Mouse (Mus musculus) olfactory bulb, adult 2 months (tissue): Measurements from ENCODE around the gene Cdk5. TPM values are rescaled to one million over a fixed set of nuclear protein-coding genes. Genes with fewer than 3 reads are reported as not detected.
A peak's percentile ranks its signal among the peaks of the same experiment; 100 is the strongest.

Experiments used
- H3K27ac ChIP-seq: fragments of 200-500 bp; 2 replicates; pipeline ENCODE4 v1.5.1; 2012; ENCODE audit warnings: low read depth, low read length; ENCODE audit not compliant: insufficient read depth
- H3K4me1 ChIP-seq: fragments of 200-500 bp; 2 replicates; pipeline ENCODE4 v1.6.1; 2012; ENCODE audit warnings: low read length; ENCODE audit not compliant: control insufficient read depth, insufficient read depth
- H3K4me3 ChIP-seq: fragments of 200-500 bp; 2 replicates; pipeline ENCODE4 v1.5.1; 2012; ENCODE audit warnings: mild to moderate bottlenecking, low read depth, low read length, moderate library complexity; ENCODE audit not compliant: insufficient read depth
- CTCF ChIP-seq: fragments of 200-500 bp; IDR thresholded peaks from 2 replicates; pipeline ENCODE4 v1.5.1; 2012; ENCODE audit warnings: low read depth, mild to moderate bottlenecking, low read length, moderate library complexity; ENCODE audit not compliant: insufficient read depth
- POLR2A ChIP-seq: fragments of 200-500 bp; IDR thresholded peaks from 2 replicates; pipeline ENCODE4 v1.6.1; 2012; ENCODE audit warnings: mild to moderate bottlenecking, low read depth, low read length, moderate library complexity; ENCODE audit not compliant: insufficient read depth
- WGBS: fragments of 180-500 bp; shearing (Covaris S2); methylation state at CpG from one replicate; pipeline ENCODE4 v1.1.7; 2018; 5-methylcytosine and 5-hydroxymethylcytosine counted together
- polyA plus RNA-seq: library from polyadenylated mRNA; stranded (reverse); fragments of >200 nt; gene quantifications from 2 replicates; pipeline ENCODE4 v1.2.4, GENCODE M21; 2012; ENCODE audit warnings: low replicate concordance; ENCODE audit not compliant: missing spikeins, insufficient read depth, insufficient read length

Cdk5 gene
- polyA plus RNA-seq, 1 experiment = not detected

- H3K4me1 ChIP-seq = peaks cover 41% of the 10 kb centered on the region
- WGBS = 3% methylated on average over 66 of the region's 66 CpGs
- TF ChIP-seq POLR2A (peak; percentile 79), CTCF (no peak)
These were observed 28.1 kb upstream of the Cdk5 start for GRCm38 (mm10) chr5:24451264-24452029.

GRCm38 (mm10) chr5:24447624-24448298, 24.4 kb upstream of the Cdk5 start, which contains the start of gene Tmub1:
Gene Tmub1 (minus strand): TSS chr5:24447854.
- TF ChIP-seq POLR2A = no peak; the same call in 1 of the 2 replicates
- TF ChIP-seq CTCF = no peak

More at GRCm38 (mm10) chr5:24451264-24452029, 28.1 kb upstream of the Cdk5 start:
- Histone ChIP-seq H3K4me3 (peak overlapping the region; percentile 93), H3K27ac (peak overlapping the region; percentile 99)

GRCm38 (mm10) chr5:24446630-24447029, 23.3 kb upstream of the Cdk5 start:
- Histone ChIP-seq H3K27ac (no peak overlapping the region), H3K4me3 (no peak overlapping the region), H3K4me1 (peaks cover 31% of the 10 kb centered on the region)
- no peak for TF ChIP-seq CTCF
- TF ChIP-seq POLR2A = no peak
- 94% methylated on average over 7 of the region's 7 CpGs for WGBS

More at GRCm38 (mm10) chr5:24447624-24448298, 24.4 kb upstream of the Cdk5 start, which contains the start of gene Tmub1:
- Histone ChIP-seq H3K4me1 (peaks cover 32% of the 10 kb centered on the region), H3K4me3 (peak within 1 kb of the TSS; percentile 87), H3K27ac (peak within 1 kb of the TSS; percentile 52)
- WGBS = 2% methylated on average over 34 of the region's 34 CpGs

GRCm38 (mm10) chr5:24445428-24446080, 22.2 kb upstream of the Cdk5 start:
- TF ChIP-seq CTCF (no peak), POLR2A (no peak)
- Histone ChIP-seq H3K4me1 (peaks cover 30% of the 10 kb centered on the region), H3K27ac (peak overlapping the region; percentile 74), H3K4me3 (peak overlapping the region; percentile 76)
- 54% methylated on average over 20 of the region's 20 CpGs for WGBS

GRCm38 (mm10) chr5:24444746-24445427, 21.6 kb upstream of the Cdk5 start, which contains the start of gene Fastk:
Gene Fastk (minus strand): TSS chr5:24445287.
- Histone ChIP-seq H3K27ac (peak within 1 kb of the TSS; percentile 74), H3K4me1 (peaks cover 31% of the 10 kb centered on the region), H3K4me3 (peak within 1 kb of the TSS; percentile 76)
- WGBS = under 1% methylated on average over 60 of the region's 60 CpGs
- TF ChIP-seq POLR2A = peak; percentile 89
- no peak for TF ChIP-seq CTCF

GRCm38 (mm10) chr5:24443927-24444326, 20.6 kb upstream of the Cdk5 start:
- 77% methylated on average over 12 of the region's 12 CpGs for WGBS
- TF ChIP-seq POLR2A (no peak), CTCF (no peak)
- no peak overlapping the region for H3K27ac ChIP-seq

GRCm38 (mm10) chr5:24443204-24443603, 19.9 kb upstream of the Cdk5 start:
- TF ChIP-seq POLR2A = no peak
- TF ChIP-seq CTCF = no peak
- no peak overlapping the region for H3K4me3 ChIP-seq
- peaks cover 31% of the 10 kb centered on the region for H3K4me1 ChIP-seq
- 95% methylated on average over 7 of the region's 7 CpGs for WGBS
- no peak overlapping the region for H3K27ac ChIP-seq

More at GRCm38 (mm10) chr5:24443927-24444326, 20.6 kb upstream of the Cdk5 start:
- H3K4me1 ChIP-seq = peaks cover 31% of the 10 kb centered on the region
- H3K4me3 ChIP-seq = peak overlapping the region; percentile 76

- H3K4me3 ChIP-seq = no peak overlapping the region
- H3K4me1 ChIP-seq = peaks cover 24% of the 10 kb centered on the region
- no peak overlapping the region for H3K27ac ChIP-seq
- 77% methylated on average over 9 of the region's 9 CpGs for WGBS
- TF ChIP-seq POLR2A = no peak
- no peak for TF ChIP-seq CTCF
These were observed 18.7 kb upstream of the Cdk5 start for GRCm38 (mm10) chr5:24442029-24442428.
